Mouse (Mus musculus) limb, embryonic 12.5 days (tissue): ENCODE measurements around the gene Rtn4rl2. TPM values are rescaled to one million over a fixed set of nuclear protein-coding genes. Genes with fewer than 3 reads are reported as not detected.
"Not testable (repeated sequence)": the region's sequence is repeated elsewhere in the genome, so short reads cannot be mapped to it uniquely, and the experiment has no call there.

ENCODE experiments used
- ATAC-seq: fragments of 200-750 bp; cut with Nextera tagmentation; 2 replicates; pipeline ENCODE4 v1.8.0; 2017; ENCODE audit warnings: low read depth, moderate TSS enrichment; ENCODE audit not compliant: insufficient number of reproducible peaks, insufficient read depth, low FRiP score, low TSS enrichment
- H3K27ac ChIP-seq: fragments of 300-500 bp; sonication (generic); 2 replicates; pipeline ENCODE4 v1.5.1; 2016; ENCODE audit warnings: mild to moderate bottlenecking, moderate library complexity
- H3K27me3 ChIP-seq: fragments of 300-500 bp; sonication (generic); 2 replicates; pipeline ENCODE4 v1.6.1; 2016; ENCODE audit warnings: mild to moderate bottlenecking, moderate library complexity
- H3K36me3 ChIP-seq: fragments of 300-500 bp; sonication (generic); 2 replicates; pipeline ENCODE4 v1.6.1; 2016; ENCODE audit warnings: mild to moderate bottlenecking, moderate library complexity
- H3K4me1 ChIP-seq: fragments of 300-500 bp; sonication (generic); replicated peaks from 2 replicates; pipeline ENCODE4 v1.6.1; 2016
- H3K4me2 ChIP-seq: fragments of 300-500 bp; sonication (generic); 2 replicates; pipeline ENCODE4 v1.6.1; 2016; ENCODE audit warnings: mild to moderate bottlenecking, moderate library complexity
- H3K4me3 ChIP-seq: fragments of 300-500 bp; sonication (generic); replicated peaks from 2 replicates; pipeline ENCODE4 v1.5.1; 2016; ENCODE audit warnings: mild to moderate bottlenecking
- H3K9ac ChIP-seq: fragments of 300-500 bp; sonication (generic); replicated peaks from 2 replicates; pipeline ENCODE4 v1.6.1; 2016; ENCODE audit warnings: mild to moderate bottlenecking, moderate library complexity
- H3K9me3 ChIP-seq: fragments of 300-500 bp; sonication (generic); 2 replicates; pipeline ENCODE4 v1.6.1; 2016; ENCODE audit warnings: mild to moderate bottlenecking, moderate library complexity
- WGBS: fragments of 180-500 bp; shearing (Covaris S2); methylation state at CpG from one replicate; pipeline ENCODE4 v1.1.7; 2016; 5-methylcytosine and 5-hydroxymethylcytosine counted together
- polyA plus RNA-seq: library from polyadenylated mRNA; unstranded; fragments of >200 nt; fragmentation: Nextera tagmentation; extraction: Ambion mirVana; gene quantifications from 2 replicates; pipeline ENCODE4 v1.2.1, GENCODE M21; 2016

Gene Rtn4rl2
- polyA plus RNA-seq, 1 experiment from 2014 or later, result 0.84 TPM

DNA sequence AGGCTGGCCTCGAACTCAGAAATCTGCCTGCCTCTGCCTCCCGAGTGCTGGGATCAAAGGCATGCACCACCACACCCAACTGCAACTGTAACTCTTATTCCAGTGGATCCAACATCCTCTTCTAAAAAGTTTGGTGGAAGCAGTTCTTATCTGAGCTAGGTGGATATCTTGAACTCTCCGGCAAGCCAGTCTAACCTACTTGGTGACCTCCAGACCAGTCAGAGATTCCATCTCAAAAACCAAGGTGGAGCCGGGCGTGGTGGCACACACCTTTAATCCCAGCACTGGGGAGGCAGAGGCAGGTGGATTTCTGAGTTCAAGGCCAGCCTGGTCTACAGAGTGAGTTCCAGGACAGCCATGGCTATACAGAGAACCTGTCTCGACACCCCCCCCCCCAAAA is 10.2 kb upstream of the Rtn4rl2 start:
- H3K4me3 ChIP-seq, H3K9ac ChIP-seq, H3K36me3 ChIP-seq, H3K27me3 ChIP-seq, H3K4me1 ChIP-seq, ATAC-seq, H3K4me2 ChIP-seq, H3K9me3 ChIP-seq, H3K27ac ChIP-seq: not testable (repeated sequence)
- WGBS, result 93% methylated on average over 6 of the region's 6 CpGs

DNA sequence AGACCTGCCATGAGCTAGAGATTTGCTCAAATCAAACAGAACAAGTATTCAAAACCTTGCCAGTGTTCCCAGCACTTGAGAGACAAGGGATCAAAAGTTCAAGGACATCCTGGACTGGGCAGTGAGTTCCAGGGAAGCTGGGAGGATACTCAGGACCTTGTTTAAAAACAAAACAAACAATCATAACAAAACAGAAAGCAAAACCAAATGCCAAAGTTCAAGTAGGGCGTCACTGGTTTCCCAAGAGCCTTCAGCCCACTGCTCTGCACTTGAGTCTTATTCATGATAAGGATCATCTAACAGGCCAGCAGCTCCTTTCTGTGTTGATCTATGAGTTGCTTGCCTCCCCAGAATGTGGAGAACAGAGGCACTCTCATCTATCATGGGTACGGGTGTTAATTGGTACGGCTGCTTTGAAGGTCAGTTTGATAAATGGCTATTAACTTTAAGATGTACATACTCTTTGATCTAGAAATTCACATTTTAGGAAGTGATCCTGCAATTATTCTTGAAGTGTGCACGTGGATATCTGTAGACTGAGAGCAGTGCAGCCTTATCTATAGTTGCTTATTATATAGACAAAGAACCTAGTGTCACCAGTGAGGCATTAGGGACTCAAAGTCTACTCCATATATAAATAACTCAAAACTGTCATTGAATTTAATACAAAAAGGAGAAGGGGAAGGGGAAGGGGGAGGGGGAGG is 9.1 kb upstream of the Rtn4rl2 start:
- ATAC-seq, result no peak
- no peaks in the 10 kb centered on the region for H3K4me1 ChIP-seq
- no peak overlapping the region for H3K4me3 ChIP-seq
- H3K9me3 ChIP-seq, result no peaks in the 10 kb centered on the region
- H3K36me3 ChIP-seq, result no peaks in the 10 kb centered on the region
- H3K9ac ChIP-seq, result no peak overlapping the region
- peaks cover 10% of the 10 kb centered on the region for H3K27me3 ChIP-seq
- whole genome bisulfite sequencing, result 31% methylated on average over 4 of the region's 4 CpGs
- no peak overlapping the region for H3K27ac ChIP-seq
- no peak overlapping the region for H3K4me2 ChIP-seq

DNA sequence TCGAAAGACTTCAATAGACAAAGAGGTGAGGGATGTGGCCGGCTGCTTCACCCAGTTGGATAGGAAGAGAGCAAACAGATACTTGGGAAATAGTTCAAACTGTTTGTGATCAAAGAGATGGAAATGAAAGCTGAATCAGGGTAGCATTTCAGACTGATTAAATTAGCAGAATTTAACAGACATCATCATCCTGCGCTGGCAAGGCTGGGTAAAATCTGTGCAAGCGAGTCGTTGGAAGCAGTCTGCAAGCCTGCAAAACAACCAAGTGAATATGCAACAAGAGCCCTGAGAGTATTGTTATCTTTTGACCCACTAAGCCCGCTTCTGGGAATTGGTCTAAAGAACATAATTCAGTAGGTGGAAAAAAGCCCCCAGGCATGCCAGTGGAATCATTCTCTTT is 6.8 kb upstream of the Rtn4rl2 start:
- Histone ChIP-seq H3K4me3 (no peak overlapping the region), H3K9me3 (no peaks in the 10 kb centered on the region), H3K27ac (no peak overlapping the region), H3K27me3 (peaks cover 33% of the 10 kb centered on the region), H3K36me3 (no peaks in the 10 kb centered on the region), H3K9ac (no peak overlapping the region), H3K4me2 (no peak overlapping the region), H3K4me1 (peaks cover 8% of the 10 kb centered on the region; the same call in 1 of the 2 replicates)
- 55% methylated on average over 6 of the region's 6 CpGs for WGBS
- no peak for ATAC-seq

- WGBS, result 5% methylated on average over 5 of the region's 5 CpGs
- Histone ChIP-seq H3K27me3 (peaks cover 66% of the 10 kb centered on the region), H3K36me3 (no peaks in the 10 kb centered on the region), H3K9me3 (no peaks in the 10 kb centered on the region), H3K4me3 (no peak overlapping the region), H3K4me1 (peaks cover 35% of the 10 kb centered on the region), H3K27ac (no peak overlapping the region), H3K4me2 (no peak overlapping the region), H3K9ac (no peak overlapping the region)
- ATAC-seq, result no peak
Observed at GRCm38 (mm10) chr2:84890045-84890340, 3.5 kb upstream of the Rtn4rl2 start.

DNA sequence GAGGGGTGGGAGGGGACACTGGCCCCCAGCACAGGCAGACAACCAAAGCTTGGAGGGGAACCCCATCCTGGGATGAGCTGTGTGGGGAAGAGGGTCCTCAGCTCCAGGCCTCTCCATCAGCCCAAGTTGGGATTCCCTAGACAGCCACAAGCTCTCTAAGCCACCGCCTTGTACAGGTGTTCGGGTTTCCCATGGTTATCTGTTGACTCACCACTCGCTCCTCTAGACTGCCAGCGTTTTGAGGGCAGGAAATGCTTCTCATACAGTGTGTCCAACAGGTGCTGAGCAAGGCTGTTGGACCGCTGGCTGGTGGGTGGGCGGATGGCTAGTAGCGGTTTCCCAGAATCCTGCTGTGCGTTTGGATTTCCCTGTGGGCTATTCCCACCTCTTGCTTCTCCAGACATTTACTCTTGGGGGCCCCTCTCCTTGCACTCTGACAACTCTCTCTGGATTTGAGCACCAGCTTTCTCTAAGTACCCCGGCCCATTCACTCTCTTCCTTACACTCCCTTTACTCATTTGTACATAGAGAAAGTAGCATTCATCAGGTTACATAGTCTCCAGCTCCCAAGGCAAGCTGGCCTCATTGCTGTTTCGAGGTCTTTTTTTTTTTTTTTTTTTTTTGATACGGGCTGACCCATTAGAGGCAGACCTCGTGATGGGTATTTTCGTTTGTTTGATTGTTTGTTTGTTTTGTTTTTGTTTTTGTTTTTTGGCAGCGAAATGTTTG is 3.0 kb upstream of the Rtn4rl2 start:
- H3K4me2 ChIP-seq, result peak overlapping the region; percentile 39
- H3K36me3 ChIP-seq, result no peaks in the 10 kb centered on the region
- H3K9ac ChIP-seq, result 0 out of 2 replicates have a peak overlapping the region, but pooled peaks have one; percentile 4
- H3K4me3 ChIP-seq, result peak overlapping the region; percentile 27
- ATAC-seq, result no peak
- no peaks in the 10 kb centered on the region for H3K9me3 ChIP-seq
- H3K27ac ChIP-seq, result no peak overlapping the region
- peaks cover 35% of the 10 kb centered on the region for H3K4me1 ChIP-seq
- peaks cover 72% of the 10 kb centered on the region for H3K27me3 ChIP-seq
- WGBS, result 13% methylated on average over 14 of the region's 14 CpGs

GRCm38 (mm10) chr2:84888657-84889315 is 2.3 kb upstream of the Rtn4rl2 start:
- no peaks in the 10 kb centered on the region for H3K36me3 ChIP-seq
- peaks cover 36% of the 10 kb centered on the region for H3K4me1 ChIP-seq
- H3K27ac ChIP-seq, result no peak overlapping the region
- no peaks in the 10 kb centered on the region for H3K9me3 ChIP-seq
- peak overlapping the region; percentile 27 for H3K4me3 ChIP-seq
- 0 out of 2 replicates have a peak overlapping the region, but pooled peaks have one; percentile 4 for H3K9ac ChIP-seq
- peak overlapping the region; percentile 39 for H3K4me2 ChIP-seq
- WGBS, result 1% methylated on average over 28 of the region's 28 CpGs
- no peak for ATAC-seq
- H3K27me3 ChIP-seq, result peaks cover 78% of the 10 kb centered on the region

DNA sequence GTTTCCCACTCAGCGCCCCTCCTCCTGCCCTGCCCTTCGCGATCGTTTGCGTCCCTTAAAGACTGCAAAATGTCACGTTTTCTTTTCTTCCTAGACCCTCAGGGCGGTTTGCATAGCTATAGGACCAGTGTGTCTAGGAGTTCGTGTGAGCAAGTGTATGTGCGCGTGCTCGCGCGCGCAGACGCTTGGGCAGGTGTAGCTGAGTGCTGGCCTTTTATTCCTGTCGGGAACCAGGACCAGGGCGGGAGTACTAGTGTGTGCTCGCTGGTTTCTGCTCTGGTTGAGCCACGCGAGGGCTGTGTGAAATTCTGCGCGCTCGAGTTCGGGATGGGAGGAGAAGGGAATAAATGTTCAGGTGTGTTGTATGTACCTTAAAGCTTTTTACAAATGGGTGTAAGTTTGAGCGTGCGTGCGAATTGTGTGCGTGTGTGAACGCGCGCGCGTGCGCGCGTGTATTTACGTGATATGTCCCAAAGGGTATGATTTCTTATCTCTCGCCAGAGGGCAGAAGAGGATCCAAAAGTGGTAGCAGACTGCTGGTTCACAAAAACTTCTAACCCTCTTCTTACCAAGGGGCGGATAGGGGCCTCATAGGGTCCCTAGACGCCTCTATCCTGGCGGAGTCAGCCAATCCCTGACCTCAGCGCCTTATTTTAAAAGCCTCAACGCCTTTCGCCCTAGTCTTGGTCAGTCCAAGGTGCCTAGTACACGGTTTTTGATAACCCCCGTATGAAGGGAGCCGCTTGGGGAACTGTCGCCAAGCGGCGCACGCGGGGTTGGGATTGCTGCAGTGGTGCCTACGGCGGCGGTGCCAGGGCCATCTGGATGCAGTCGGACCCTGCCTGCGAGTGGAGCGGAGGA is 1.1 kb upstream of the Rtn4rl2 start:
- Histone ChIP-seq H3K27me3 (peaks cover 86% of the 10 kb centered on the region), H3K9me3 (no peaks in the 10 kb centered on the region), H3K4me3 (peak overlapping the region; percentile 58), H3K4me2 (peak overlapping the region; percentile 79), H3K27ac (no peak overlapping the region), H3K4me1 (peaks cover 48% of the 10 kb centered on the region), H3K9ac (peak overlapping the region; percentile 45; the same call in 1 of the 2 replicates), H3K36me3 (no peaks in the 10 kb centered on the region)
- ATAC-seq, result no peak
- WGBS, result under 1% methylated on average over 58 of the region's 58 CpGs

DNA sequence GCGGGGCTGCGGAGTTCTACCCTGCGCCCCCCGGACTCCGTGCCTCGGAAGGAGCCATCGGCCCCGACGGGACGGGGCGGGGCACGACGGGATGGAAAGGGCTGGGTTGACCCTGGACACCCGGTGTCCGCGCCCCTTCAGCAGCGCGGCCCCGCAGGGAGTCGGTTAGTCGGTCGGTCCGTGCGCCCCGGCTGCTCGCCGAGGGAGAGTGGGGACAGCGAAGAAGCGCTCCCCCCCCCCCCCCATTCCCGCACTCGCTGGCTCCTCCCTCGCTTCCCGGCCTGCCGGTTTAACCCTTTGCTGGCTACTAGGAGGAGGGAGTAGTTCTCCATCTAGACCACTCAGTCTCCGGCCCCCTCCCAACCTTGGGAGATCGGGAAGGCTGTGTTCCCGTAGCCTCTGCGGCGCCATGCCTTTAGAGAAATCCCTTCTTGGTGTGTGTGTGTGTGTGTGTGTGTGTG is 341 bp upstream of the Rtn4rl2 start:
- H3K4me3 ChIP-seq, result peak overlapping the region; percentile 58
- peak overlapping the region; percentile 79 for H3K4me2 ChIP-seq
- peaks cover 93% of the 10 kb centered on the region for H3K27me3 ChIP-seq
- no peaks in the 10 kb centered on the region for H3K36me3 ChIP-seq
- H3K9me3 ChIP-seq, result no peaks in the 10 kb centered on the region
- no peak for ATAC-seq
- H3K27ac ChIP-seq, result no peak overlapping the region
- peaks cover 48% of the 10 kb centered on the region for H3K4me1 ChIP-seq
- peak overlapping the region; percentile 51 for H3K9ac ChIP-seq
- WGBS, result under 1% methylated on average over 27 of the region's 39 CpGs

- Histone ChIP-seq H3K27me3 (peaks cover 100% of the 10 kb centered on the region), H3K4me2 (peak overlapping the region; percentile 79), H3K27ac (no peak overlapping the region), H3K9me3 (no peaks in the 10 kb centered on the region), H3K4me1 (peaks cover 48% of the 10 kb centered on the region), H3K36me3 (no peaks in the 10 kb centered on the region), H3K4me3 (peak overlapping the region; percentile 58), H3K9ac (no peak overlapping the region)
- ATAC-seq, result no peak
- WGBS, result 8% methylated on average over 22 of the region's 23 CpGs
Observed at GRCm38 (mm10) chr2:84885084-84886055, 1.1 kb downstream of the Rtn4rl2 start.

DNA sequence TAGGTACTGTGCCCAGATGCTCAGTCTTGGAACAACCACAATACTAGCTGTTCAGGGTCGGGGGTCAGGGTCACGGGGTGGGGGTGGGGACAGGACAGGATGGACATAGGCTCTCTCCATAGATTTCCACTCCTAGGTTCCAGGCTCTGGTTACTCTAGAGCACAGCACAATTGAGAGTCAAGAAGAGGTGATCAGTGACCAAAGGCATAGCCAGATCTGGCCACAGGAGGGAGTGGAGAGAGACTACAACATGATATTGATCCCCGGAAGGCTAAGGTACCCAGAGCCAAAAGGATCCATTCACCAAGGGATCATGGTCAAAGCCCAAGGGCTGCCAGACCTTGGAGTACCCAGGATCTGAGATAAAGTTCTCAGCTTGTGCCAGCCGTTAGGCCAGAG is 1.9 kb downstream of the Rtn4rl2 start:
- Histone ChIP-seq H3K36me3 (no peaks in the 10 kb centered on the region), H3K27ac (no peak overlapping the region), H3K9me3 (no peaks in the 10 kb centered on the region), H3K9ac (no peak overlapping the region), H3K4me1 (peaks cover 48% of the 10 kb centered on the region), H3K4me3 (no peak overlapping the region), H3K4me2 (no peak overlapping the region), H3K27me3 (peaks cover 100% of the 10 kb centered on the region)
- no peak for ATAC-seq
- WGBS, result 40% methylated on average over 4 of the region's 4 CpGs
